Mouse (Mus musculus): ENCODE results near the gene Tifa.

Tifa gene

DNA sequence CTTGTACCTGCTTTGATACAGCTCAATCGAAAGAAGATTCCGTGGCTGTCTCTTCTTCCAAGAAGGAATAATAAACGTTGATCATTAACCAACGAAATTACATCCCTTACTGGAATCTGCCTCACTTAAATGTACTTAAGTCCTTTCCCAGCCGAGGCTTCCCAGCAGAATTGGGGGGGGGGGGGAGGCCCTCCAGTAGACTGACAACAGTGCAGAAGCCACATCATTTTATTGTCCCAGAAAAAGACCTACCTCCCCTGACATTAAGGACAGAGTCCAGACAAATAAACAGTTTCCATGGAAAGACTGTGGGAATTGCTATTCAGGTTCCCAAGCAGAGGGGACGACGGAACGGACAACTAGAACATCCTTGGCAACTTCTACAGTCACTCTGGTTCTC lies 686 bp upstream of the Tifa start:
- DNase-seq = no peak

DNA sequence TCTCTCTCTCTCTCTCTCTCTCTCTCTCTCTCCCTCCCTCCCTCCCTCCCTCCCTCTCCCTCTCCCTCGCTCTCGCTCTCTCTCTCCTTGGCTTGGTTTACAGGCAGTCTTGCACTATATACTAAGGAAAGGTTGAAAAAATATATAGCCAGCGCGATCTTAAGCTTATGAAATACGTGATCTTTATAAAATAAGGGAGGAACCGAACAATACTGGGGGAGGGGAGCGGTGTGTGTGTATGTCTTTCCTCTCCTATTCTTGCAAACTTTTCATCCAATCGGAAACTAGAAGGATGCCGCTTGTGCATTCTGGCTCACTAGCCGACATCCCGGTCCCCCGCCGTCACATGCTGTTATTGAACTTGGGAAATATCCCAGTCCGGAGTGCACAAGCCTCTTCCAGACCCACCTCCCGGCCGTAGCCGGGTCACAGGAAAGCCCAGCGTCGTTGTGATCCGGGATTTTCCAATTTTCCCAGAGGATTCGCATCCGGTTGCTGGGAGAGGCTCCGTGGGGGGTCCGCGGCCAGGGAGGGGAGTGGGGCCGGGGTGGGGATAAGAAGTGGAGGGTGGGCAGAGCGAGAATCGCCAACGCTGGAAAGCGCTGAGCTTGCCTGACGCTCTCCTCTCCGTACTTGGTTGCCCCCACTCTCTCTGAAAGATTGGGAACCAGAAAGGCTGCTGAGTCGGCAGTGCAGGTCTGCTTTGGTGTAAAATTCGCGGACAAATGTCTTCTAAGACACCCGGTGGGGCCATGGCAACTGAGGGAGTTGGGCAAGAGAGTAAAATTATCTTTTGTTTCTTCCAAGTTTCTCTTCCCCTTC lies 840 bp downstream of the Tifa start:
- DNase-seq = peak; percentile 12

DNA sequence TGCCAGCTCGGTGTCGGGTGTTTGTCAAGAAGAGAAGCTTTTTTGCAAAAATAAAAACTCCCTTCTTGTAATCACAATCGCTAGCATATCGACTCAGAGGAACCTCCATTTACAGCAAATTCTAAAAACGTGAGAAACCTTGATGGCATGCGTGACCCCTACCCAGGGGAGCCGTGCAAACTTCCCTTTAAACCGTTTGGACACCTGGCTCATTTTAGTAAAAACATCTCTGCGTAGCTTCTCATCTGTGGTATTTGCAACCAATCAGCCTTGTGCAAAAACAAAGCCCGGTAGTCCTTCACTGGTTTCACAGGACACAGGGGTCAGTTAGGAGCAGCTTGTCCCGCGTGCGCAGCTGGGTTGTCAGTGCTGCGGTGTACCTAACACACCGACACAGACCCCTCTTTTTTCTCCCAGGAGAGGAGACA lies 1.5 kb downstream of the Tifa start:
- no peak for DNase-seq

DNA sequence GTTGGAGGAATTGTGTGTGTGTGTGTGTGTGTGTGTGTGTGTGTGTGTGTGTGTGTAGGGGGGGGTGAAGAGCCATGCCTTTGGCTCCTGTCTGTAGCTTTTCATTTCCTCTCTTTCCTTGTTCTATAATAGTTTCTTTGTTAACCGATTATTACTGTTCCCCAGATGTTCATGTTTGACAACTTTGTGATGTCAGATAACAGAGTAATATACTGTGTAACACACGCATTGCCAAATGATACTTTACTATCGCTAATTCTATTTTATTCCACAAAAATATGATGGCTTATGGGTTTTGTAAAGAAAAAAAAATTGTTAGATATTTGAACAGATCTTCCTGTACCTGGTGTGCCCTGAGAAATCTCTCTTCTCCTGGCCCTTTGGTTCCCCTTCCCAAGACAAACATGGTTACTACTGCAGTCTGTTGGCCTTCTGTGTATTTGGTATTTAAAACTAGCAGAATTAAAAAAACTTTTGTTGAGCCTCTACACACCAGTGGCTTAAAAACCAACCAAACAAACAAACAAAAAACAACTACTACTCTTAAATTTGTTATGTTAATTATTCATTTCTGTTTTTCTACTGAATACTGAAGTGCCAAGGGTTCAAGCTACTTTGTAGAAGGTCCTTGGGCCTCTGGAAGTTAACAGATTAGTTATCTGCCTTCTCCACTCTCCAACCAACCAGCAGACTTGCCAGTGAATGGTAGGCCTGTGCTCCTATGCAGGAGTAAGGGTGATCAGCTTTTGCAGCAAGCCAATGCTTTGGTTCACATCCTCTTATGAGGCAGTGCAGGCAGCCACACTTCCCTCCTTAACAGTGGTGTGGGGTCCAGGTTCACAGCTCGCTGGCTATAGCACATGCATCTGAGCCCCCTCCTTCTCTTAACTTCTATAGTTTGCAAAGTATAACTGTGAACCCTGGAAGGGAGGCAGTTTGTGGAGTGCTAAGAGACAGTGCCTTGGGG lies 2.3 kb downstream of the Tifa start:
- DNase-seq = no peak

DNA sequence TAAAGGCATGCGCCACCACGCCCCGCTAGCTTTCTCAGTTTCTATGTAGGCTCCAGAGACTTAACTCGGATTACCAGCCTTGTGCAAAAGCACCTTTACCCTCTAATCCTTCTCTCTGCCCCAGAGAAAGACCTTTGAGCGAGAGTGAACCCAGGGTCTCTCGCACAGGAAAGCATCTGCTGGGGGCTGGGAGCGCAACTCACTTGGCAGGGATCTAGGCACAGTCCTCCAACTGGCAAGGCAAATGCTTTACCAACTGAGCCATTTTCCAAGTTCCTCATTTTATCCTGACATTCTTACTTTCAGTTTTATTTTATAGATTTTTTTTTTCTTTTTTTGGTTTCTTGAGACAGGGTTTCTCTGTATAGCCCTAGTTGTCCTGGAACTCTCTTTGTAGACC lies 3.4 kb downstream of the Tifa start:
- no peak for DNase-seq

DNA sequence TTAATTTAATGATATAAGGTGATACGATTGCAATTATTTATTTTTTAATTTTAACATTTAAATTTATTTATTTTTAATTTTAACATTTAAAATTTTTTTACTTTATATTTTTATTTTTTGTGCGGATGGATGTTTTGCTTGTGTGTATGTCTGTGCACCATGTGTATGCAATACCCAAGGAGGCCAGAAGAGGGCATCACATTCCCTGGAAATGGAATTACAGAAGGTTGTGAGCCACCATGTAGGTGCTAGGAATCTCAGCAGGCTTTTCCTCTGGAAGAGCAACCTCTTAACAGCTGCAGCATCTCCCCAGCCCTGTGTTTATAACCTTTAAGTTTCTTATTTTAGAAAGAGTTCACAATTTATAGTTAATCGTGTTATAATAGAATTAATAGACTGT lies 6.2 kb downstream of the Tifa start:
- DNase-seq = no peak

DNA sequence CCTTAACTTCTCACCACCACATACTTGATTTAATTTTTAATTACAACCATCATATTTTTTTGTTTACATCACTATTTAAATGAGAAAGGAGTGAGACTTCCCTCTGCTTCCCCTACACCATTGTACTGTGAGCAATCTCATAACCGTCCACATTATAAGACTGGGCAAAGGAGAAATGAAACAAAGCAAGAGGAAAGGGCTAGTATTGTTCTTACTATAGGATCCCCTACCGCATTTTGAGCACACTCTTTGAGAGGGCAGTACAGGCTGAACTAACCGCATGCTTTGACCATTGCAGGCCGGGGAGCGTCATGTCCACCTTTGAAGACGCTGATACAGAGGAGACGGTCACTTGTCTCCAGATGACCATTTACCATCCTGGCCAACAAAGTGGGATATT lies 6.7 kb downstream of the Tifa start:
- no peak for DNase-seq

DNA sequence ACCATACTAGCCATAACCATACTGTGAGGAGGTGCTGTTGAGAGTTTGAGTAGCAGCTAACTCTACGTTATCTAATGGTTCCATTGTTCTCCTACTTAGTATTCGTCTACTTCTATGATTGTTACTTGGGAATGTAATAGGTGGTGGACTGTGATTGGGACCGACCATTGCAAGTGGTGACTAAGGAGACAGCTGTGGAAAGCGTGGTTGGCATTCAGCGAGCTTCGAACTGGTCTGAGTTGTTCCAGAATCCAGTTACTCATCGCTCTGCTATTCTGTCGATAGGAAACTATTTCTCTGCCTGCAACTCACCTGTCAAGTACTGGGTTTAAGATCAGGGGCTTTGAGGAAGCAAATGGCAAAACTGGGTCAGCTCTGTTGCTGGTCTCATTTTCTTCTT lies 11.6 kb downstream of the Tifa start:
- DNase-seq = no peak

DNA sequence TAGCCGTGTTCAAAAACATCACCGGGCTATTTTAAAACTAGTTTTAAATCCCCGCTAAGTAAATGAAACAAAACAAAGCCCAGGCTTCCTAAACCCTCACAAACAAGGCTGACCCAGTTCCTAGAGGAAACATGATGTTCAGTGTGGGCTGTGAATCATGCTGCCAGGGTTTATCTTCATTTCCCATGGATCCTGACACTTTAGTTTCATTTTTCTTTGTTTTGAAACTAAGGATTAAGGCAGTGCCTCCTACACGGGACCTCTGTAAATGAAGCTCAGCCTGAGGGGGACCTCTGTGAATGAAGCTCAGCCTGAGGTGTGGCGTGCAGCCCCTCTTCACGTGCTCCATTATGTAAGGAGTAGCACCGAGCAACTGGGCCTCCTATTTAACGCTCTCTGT lies 13.2 kb downstream of the Tifa start:
- no peak for DNase-seq

DNA sequence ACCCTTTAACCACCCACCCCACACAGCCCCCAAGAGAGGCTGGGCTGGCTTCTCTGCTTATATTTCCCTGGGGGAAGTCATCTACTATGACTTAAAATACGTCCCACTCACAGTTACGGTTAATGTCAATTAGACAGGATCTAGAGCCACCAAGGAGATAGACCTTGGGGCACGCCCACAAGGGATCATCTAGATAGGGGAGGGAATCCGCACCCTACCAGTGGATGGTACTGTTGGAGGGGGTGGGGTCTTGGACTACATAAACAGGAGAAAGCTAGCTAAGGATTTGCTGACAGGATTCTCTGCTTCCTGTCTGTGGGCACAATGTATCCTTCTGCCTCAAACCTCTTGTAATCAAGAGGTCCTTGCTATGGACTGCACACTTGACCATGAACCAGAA lies 14.8 kb downstream of the Tifa start:
- DNase-seq = no peak

DNA sequence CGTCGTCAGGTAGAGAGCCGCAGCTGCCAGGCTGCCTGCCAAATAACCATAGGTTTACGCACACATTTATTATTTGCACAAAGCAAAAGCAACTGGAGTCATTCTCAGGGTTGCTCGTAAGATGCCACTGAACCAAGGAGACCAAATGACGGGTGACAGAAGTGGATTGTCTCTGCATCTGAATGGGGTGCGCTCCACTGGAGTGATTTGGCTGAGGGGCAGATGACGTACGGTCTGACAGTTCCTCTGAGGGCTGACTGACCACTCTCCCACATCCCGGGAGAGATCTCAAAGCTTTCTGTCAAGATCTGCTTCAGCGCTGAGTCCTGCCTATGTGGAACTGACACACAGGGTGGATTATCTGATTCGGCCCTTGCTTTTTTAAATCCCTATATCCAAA lies 15.5 kb downstream of the Tifa start:
- DNase-seq = no peak

DNA sequence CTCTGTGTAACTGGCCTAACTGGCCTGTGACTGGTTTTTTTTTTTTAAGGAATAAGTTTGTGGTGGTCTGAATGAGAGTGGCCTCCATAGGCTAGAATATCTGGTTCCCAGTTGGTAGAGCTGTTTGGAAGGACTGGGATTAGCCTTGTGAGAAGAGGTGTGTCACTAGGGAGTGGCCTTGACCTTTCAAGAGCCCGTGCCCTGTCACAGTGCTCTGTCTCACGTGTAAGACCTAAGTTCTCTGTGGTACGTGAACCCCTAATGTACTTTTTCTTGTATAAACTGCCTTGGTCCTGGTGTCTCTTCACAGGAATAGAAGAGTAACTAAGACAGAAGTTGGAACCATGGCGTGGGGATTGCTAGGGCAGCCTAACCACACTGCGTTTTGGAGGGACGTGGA lies 16.4 kb downstream of the Tifa start:
- DNase-seq = no peak

DNA sequence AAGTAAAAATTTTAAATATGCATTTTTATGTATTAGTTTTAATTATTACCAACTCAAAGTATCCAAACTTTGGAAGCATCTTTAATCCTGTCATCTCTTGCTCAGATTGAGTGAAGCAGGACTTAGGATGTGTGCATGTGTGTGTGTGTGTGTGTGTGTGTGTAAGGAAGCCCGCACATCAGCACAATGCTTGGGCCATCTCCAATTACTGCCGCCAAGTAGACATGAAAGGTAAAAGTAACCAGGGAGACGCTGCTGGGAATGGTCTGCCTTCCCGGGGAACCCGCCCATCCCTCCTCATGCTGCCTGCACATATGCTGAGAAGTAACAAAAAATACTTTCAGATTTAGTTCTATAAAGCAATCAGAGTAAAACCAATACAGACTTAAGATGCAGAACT lies 18.2 kb downstream of the Tifa start:
- no peak for DNase-seq

DNA sequence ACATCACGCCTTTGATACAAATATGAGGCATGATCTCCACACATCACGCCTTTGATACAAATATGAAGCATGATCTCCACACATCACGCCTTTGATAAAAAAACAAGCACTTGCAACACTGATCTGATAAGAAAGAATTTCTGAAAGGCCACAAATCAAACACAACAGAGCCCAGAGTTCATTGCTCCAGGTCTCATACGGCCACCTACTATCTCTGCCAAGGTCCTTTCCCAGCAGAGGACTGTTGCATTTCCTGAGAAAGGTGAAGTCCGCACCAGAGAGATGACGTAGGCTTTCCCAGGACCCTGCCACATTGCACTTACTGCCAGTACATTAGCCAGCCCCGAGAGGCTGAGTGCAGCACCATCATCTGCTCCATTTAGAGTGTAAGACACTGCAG lies 19.5 kb downstream of the Tifa start:
- DNase-seq = no peak

DNA sequence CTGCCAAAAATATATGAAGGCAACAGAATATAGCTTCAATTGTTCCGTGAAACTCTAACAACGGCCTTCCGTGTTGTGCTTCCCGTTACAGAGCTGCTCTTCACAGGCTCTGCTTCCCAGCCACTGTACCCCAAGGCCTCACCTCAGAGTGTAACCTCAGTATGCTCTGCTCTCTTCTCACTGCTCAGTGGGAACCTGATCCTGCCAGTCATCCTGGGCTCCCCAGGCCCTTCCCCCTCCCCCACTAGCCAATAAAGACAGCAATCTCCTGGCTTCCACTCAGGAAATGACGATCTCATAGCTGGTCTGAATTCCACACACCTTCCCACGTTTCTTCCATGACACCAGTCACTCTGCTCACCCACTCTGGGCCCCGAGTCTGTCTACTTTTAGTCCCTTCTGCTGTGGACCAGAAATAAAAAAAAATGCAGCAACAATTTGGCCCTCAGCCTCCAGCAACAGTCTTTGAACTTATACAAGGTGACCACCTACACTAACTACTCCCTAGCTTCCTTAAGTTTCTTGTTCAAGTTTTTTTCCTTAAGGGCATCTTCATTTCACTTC lies 27.6 kb downstream of the Tifa start:
- no peak for DNase-seq

DNA sequence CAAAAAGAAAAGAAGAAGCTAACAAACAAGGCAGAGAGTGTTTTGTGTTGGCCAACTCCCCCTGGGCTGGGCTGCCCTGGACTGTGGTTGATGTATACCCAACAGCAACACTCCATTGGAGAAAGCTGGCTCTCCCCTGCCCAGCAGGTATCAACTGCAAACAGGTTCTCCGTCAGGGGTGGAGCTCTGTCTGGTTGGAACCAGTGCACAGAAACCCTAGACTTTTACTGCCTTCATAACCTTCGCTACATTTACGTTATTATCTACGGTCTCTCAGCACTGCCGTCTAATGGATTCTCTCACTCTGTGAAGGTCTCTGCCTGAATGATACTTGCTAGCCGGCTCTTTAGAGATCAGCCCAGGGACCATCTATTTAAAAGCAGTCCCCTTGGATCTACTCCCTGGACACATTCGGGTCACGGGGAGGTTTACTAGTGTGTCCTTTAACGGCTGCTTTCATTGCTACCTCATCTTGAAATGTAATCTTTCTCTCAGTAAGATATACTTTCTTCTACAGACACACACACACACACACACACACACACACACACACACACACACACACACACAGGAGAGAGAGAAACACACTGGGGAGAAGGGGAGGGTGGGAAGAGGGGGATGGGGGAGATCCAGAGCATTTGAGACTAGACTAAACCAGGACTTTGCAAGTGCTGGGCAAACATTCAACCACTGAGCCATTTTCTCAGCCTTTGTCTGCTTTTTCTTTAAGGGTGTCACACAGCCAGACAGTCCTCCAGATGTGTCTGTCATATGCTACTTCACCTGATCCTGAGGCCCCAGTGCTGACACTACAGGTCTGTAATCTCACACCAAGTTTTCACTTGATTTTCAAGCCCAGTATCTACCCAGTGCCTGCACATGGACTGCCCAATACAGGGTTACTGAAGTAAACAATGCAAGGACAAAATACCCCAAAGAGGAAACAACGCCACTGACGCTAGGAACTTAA lies 29.4 kb downstream of the Tifa start:
- DNase-seq = no peak

DNA sequence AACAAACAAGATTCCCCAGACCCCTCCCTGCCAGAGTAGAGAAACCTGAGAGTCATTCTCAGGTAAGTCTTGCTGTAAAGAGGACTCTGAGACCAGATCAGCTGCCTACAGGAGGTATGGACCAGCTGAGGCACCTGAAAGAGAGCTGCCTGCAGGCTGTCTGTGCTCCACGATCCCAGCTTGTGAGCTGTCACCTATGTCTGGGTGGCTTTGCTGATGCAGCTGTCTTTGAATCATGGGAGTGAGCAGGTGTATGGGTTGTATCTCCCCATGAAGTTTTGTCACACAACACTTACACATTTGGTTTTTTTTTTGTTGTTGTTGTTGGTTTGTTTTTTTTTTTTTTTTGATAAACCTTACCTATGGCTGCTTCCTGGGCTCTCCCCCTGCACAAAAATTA lies 30.8 kb downstream of the Tifa start:
- no peak for DNase-seq

DNA sequence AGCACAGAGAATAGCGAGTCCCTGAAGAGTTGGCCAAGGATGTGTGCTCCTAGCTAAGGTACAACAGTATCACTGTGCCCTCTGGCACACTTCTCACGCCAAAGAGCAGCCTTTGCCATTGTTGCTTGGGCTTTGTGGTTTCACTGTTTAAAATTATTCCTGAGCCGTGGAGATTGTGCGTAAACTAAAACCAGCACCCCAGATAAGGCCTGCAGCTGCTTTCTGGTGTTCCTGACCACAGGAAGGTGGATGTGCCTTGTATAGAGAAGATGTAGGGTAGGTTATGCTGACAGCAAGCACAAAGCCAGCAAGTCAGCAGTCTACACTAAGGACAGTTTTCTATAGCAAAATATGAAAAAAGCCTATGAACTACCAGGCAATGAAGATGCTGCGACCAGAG lies 31.6 kb downstream of the Tifa start:
- DNase-seq = no peak

DNA sequence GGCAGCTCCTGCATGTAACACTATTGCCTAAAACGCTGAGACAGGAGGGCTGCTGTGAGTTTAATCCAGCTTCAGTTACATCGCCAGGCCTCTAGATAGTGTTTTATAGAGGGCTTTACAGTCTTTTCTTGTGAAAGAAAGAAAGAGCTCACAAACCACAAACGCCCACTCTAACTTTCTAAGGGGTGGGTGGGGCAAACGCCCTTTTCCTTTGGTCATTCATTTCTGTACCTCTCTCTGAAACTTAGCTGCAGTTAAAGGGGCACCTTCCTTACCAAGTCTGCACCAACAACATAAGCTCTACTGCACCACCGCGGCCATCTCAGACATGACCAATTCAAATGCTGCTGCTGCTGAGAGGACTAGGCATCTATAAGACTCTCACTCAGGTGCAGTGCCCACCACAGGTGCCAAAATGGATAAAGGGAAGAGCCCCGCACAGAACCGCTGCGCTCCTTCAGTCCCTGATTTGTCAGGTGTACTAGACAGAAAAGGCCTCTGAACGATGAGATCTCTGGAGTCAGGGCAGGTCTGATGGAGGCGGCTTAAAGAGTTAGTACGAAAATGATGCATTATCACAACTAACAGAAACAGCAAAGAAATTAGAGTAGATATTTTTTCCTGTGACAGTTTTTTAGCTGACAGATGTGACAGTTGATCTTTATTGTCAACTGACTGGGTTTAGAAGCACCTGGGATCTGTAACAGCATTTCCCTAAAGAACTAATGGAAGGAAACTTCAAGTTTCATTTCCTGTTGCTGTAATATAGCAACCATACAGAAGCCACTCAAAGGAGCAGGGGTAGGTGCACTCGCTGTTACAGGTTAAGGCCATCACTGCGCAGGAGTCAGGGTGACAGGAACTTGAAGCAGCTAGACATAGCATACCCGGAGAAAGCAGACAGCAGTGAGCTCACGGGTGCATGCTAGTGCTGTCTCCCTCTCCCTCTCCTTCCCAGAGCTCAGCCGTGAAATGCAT lies 34.6 kb downstream of the Tifa start:
- no peak for DNase-seq

DNA sequence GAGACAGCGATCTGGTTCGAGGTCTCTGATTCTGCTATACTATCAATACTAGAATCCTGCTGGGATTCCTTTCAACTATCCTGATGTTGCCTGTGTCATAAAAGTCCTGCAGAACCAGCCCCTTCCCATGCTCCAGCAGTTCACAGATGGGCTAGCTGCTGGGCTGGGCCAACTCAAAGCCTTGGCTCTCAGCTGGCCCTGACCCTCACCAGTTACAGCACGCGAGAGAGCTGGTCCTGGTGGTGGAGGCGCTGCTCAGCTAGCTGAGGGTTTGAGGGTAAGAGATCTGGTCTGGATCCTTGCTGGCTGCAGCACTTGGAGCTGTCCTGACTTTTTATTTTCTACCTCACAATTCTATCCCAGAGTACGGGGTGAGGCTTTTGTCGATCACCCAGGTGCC lies 36.9 kb downstream of the Tifa start:
- no peak for DNase-seq

DNA sequence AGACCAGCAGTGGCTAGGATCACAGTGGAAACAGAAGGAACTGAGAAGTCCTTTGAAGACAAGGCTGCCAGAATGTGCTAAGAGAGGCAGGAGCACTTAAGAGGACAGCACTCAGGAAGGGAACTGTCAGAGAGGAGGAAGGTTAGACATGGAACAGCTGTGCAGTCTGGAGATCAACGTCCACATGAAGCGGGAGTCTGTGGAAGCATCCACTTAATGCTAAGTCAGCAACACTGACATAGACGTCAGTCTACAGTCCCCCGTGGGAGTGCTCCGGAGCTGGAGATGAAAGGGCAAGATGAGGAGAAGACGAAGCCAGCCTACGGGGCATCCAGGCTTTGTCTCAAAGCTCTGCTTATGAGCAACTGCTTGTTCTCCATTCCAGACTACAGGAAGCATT lies 37.5 kb downstream of the Tifa start:
- DNase-seq = no peak

Measured in cerebellum, adult 11-12 months (tissue).